Mouse (Mus musculus): ENCODE data around the gene Yif1a.

Yif1a gene

GRCm38 (mm10) chr19:5069486-5069885 lies 18.9 kb upstream of the Yif1a start:
- POLR2A ChIA-PET, result interaction anchor here in 3 of 4 experiments (0.7 to 11.3 kb wide), 5 partner anchors 9 to 46 kb away, joined by 3 to 197 read pairs (median 4); partner anchors contain the start of genes Rin1 (in 1 of the 3) and Slc29a2 (in 1 of the 3)
- CTCF ChIA-PET, result interaction anchor here in 2 of 4 experiments (1.0 to 4.2 kb wide), 6 partner anchors 13 to 19 kb away, joined by 3 to 44 read pairs (median 4); partner anchors contain the start of genes Rin1 (in 1 of the 2) and Yif1a (in 1 of the 2)

- CTCF ChIA-PET, result interaction anchor here in 2 of 4 experiments (1.0 to 4.2 kb wide), 4 partner anchors 14 to 18 kb away, joined by 3 to 44 read pairs (median 15); partner anchors contain the start of genes Rin1 (in 1 of the 2) and Yif1a (in 1 of the 2)
- POLR2A ChIA-PET, result interaction anchor here in 3 of 4 experiments (0.6 to 11.3 kb wide), 5 partner anchors 10 to 46 kb away, joined by 3 to 197 read pairs (median 4); partner anchors contain the start of genes Rin1 (in 1 of the 3) and Slc29a2 (in 1 of the 3)
Observed at GRCm38 (mm10) chr19:5069978-5070377, 18.4 kb upstream of the Yif1a start.

GRCm38 (mm10) chr19:5071077-5071476 lies 17.3 kb upstream of the Yif1a start:
- POLR2A ChIA-PET, result interaction anchor here (1.0 to 11.3 kb wide), 40 partner anchors 10 to 675 kb away, joined by 3 to 197 read pairs (median 6); partner anchors contain the start of genes Yif1a (in 4 of the 4), Rin1 (in 3 of the 4), Slc29a2 (in 2 of the 4) and AI837181 (in 1 of the 4)
- CTCF ChIA-PET, result interaction anchor here (0.5 to 5.4 kb wide), 22 partner anchors 10 to 1208 kb away, joined by 3 to 201 read pairs (median 4); partner anchors contain the start of genes Yif1a (in 3 of the 4) and Rin1 (in 1 of the 4)

GRCm38 (mm10) chr19:5071545-5072369 lies 16.6 kb upstream of the Yif1a start:
- CTCF ChIA-PET, result interaction anchor here (0.5 to 5.4 kb wide), 56 partner anchors 10 to 1208 kb away, joined by 3 to 201 read pairs (median 4); partner anchors contain the start of genes Rin1 (in 3 of the 4), Yif1a (in 3 of the 4), Brms1 (in 2 of the 4) and AC124502.3 (in 1 of the 4)
- POLR2A ChIA-PET, result interaction anchor here (0.6 to 11.3 kb wide), 80 partner anchors 9 to 740 kb away, joined by 3 to 197 read pairs (median 5); partner anchors contain the start of genes Yif1a (in 4 of the 4), AC124502.3 (in 3 of the 4), B4gat1 (in 3 of the 4) and Rin1 (in 3 of the 4)

- ChIA-PET POLR2A (interaction anchor here (0.6 to 11.3 kb wide), 76 partner anchors 10 to 1219 kb away, joined by 3 to 197 read pairs (median 5); partner anchors contain the start of genes Yif1a (in 4 of the 4), AC124502.3 (in 3 of the 4), B4gat1 (in 3 of the 4) and Rin1 (in 3 of the 4)), CTCF (interaction anchor here (0.5 to 5.4 kb wide), 51 partner anchors 9 to 1070 kb away, joined by 3 to 201 read pairs (median 4); partner anchors contain the start of genes Rin1 (in 3 of the 4), Yif1a (in 3 of the 4), Brms1 (in 2 of the 4) and AC124502.3 (in 1 of the 4))
Observed at GRCm38 (mm10) chr19:5072389-5073019, 15.8 kb upstream of the Yif1a start.

GRCm38 (mm10) chr19:5073028-5073427 lies 15.3 kb upstream of the Yif1a start:
- ChIA-PET CTCF (interaction anchor here in 3 of 4 experiments (0.6 to 5.4 kb wide), 31 partner anchors 9 to 1069 kb away, joined by 3 to 201 read pairs (median 7); partner anchors contain the start of genes Rin1 (in 3 of the 3), Yif1a (in 2 of the 3), AC124502.3 (in 1 of the 3) and Ap5b1 (in 1 of the 3)), POLR2A (interaction anchor here (0.6 to 11.3 kb wide), 51 partner anchors 9 to 1220 kb away, joined by 3 to 197 read pairs (median 7); partner anchors contain the start of genes AC124502.3 (in 3 of the 4), B4gat1 (in 3 of the 4), Rin1 (in 3 of the 4) and Slc29a2 (in 3 of the 4))

- CTCF ChIA-PET, result interaction anchor here (0.6 to 5.4 kb wide), 13 partner anchors 8 to 60 kb away, joined by 3 to 201 read pairs (median 4); partner anchors contain the start of genes Rin1 (in 3 of the 4), Slc29a2 (in 1 of the 4) and Yif1a (in 1 of the 4)
- POLR2A ChIA-PET, result interaction anchor here in 3 of 4 experiments (0.7 to 11.3 kb wide), 11 partner anchors 9 to 57 kb away, joined by 3 to 197 read pairs (median 4); partner anchors contain the start of genes Rin1 (in 2 of the 3), Yif1a (in 2 of the 3), AC124502.3 (in 1 of the 3) and B4gat1 (in 1 of the 3)
Observed at GRCm38 (mm10) chr19:5073518-5073917, 14.8 kb upstream of the Yif1a start.

- POLR2A ChIA-PET, result interaction anchor here in 2 of 4 experiments (0.6 to 3.9 kb wide), 6 partner anchors 12 to 309 kb away, joined by 3 to 14 read pairs (median 4); partner anchors contain the start of gene Cd248 (in 1 of the 2)
- CTCF ChIA-PET, result interaction anchor here (0.8 to 4.2 kb wide), 10 partner anchors 9 to 410 kb away, joined by 3 to 17 read pairs (median 4); partner anchors contain the start of gene Yif1a (in 1 of the 4)
Observed at GRCm38 (mm10) chr19:5079279-5079678, 9.1 kb upstream of the Yif1a start.

- CTCF ChIA-PET, result interaction anchor here (1.0 to 4.2 kb wide), 13 partner anchors 9 to 69 kb away, joined by 3 to 20 read pairs (median 7); partner anchors contain the start of genes Rin1 (in 3 of the 4) and Cd248 (in 1 of the 4)
- POLR2A ChIA-PET, result interaction anchor here (0.6 to 3.9 kb wide), 13 partner anchors 8 to 58 kb away, joined by 3 to 17 read pairs (median 4); partner anchors contain the start of genes Slc29a2 (in 2 of the 4), AC124502.3 (in 1 of the 4), B4gat1 (in 1 of the 4) and Cd248 (in 1 of the 4)
Observed at GRCm38 (mm10) chr19:5082005-5082404, 6.3 kb upstream of the Yif1a start.

- ChIA-PET CTCF (interaction anchor here in 3 of 4 experiments (0.8 to 4.2 kb wide), 12 partner anchors 9 to 69 kb away, joined by 3 to 20 read pairs (median 7); partner anchors contain the start of gene Rin1 (in 3 of the 3)), POLR2A (interaction anchor here in 3 of 4 experiments (0.7 to 3.9 kb wide), 10 partner anchors 9 to 566 kb away, joined by 3 to 17 read pairs (median 4); partner anchors contain the start of genes Slc29a2 (in 2 of the 3) and Klc2 (in 1 of the 3))
Observed at GRCm38 (mm10) chr19:5082596-5082995, 5.7 kb upstream of the Yif1a start.

- ChIA-PET CTCF (interaction anchor here in 3 of 4 experiments (1.0 to 2.6 kb wide), 3 partner anchors 30 to 67 kb away, joined by 5 to 8 read pairs (median 7); no protein-coding TSS in a partner anchor), POLR2A (interaction anchor here in 3 of 4 experiments (0.5 to 3.4 kb wide), 3 partner anchors 12 to 699 kb away, joined by 3 to 15 read pairs (median 3); no protein-coding TSS in a partner anchor)
Observed at GRCm38 (mm10) chr19:5083961-5084833, 4.1 kb upstream of the Yif1a start.

- ChIA-PET CTCF (interaction anchor here in 1 of 4 experiments (1.0 kb wide), 1 partner anchor 34 kb away, joined by 5 read pairs; no protein-coding TSS in a partner anchor), POLR2A (interaction anchor here in 2 of 4 experiments (0.5 to 0.7 kb wide), 2 partner anchors 12 to 700 kb away, joined by 3 read pairs; no protein-coding TSS in a partner anchor)
Observed at GRCm38 (mm10) chr19:5084834-5085144, 3.5 kb upstream of the Yif1a start.

GRCm38 (mm10) chr19:5085145-5085863 lies 3.0 kb upstream of the Yif1a start, which contains the start of gene Tmem151a:
TSS of gene Tmem151a (minus strand) at chr19:5085531.
- POLR2A ChIA-PET, result interaction anchor here in 3 of 4 experiments (0.5 to 1.5 kb wide), 8 partner anchors 12 to 700 kb away, joined by 3 to 6 read pairs (median 3); partner anchors contain the start of genes AI837181 (in 1 of the 3) and Drap1 (in 1 of the 3)
- CTCF ChIA-PET, result interaction anchor here in 3 of 4 experiments (0.7 to 1.3 kb wide), 7 partner anchors 34 to 646 kb away, joined by 3 to 10 read pairs (median 4); partner anchors contain the start of gene Rin1 (in 1 of the 3)

GRCm38 (mm10) chr19:5086533-5086932 lies 1.8 kb upstream of the Yif1a start:
- ChIA-PET CTCF (interaction anchor here (0.5 to 1.3 kb wide), 6 partner anchors 11 to 97 kb away, joined by 3 to 5 read pairs (median 3); partner anchors contain the start of gene Rin1 (in 1 of the 4)), POLR2A (interaction anchor here in 2 of 4 experiments (0.6 to 3.8 kb wide), 8 partner anchors 12 to 853 kb away, joined by 3 to 19 read pairs (median 4); partner anchors contain the start of genes AI837181 (in 1 of the 2), Cnih2 (in 1 of the 2), Drap1 (in 1 of the 2) and Rab1b (in 1 of the 2))

All from embryonic stem cell, embryonic (primary cell).